Mouse (Mus musculus) 3134 (cell line): ENCODE results near the gene Scrn1.

Experiments
- DNase-seq: peaks from one replicate; pipeline ENCODE4 v3.0.0-alpha.2; 2011; ENCODE audit warnings: low spot score; ENCODE audit not compliant: insufficient read length; ENCODE audit errors: extremely low read depth

The Scrn1 gene

DNA sequence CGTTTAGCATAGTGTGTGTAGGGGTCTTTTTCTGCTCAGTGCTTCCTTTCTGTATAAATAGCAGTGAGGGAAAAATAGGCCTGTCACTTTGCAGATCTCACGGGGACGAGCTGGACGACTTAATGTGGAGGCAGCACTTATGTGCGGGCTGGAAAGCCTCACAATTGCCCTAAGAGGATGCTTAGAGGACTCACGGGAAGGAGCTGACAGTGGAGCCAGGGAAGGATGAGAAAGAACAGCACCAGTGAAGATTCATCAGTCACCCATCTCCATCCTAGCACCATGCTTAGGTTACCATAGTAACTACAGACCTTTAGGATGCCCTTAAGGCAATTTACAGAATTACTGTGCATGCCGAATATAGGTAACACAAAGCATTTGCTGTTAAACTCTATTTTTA is 3.5 kb upstream of the Scrn1 start:
- no peak for DNase-seq

DNA sequence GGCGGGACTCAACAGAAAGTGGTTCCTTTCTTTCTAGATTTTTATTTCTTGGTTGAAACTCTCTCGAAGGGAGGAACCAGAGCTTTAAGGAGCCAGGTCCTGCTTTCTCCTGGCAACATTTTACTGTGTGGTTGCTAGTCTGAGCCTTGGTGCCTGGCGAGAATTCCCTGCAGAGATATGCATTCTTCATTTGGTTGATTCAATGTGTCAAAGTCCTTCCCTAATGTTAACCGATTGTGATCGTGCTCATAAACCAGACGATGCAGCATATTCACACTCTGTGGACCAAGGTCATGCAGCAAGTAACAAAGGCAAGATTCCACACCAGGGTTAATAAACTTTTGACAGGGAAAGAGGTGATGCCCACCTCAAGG is 244 bp upstream of the Scrn1 start:
- DNase-seq: no peak

- DNase-seq: no peak
Observed at GRCm38 (mm10) chr6:54565012-54565411, 1.3 kb downstream of the Scrn1 start.

GRCm38 (mm10) chr6:54564506-54564991 is 1.7 kb downstream of the Scrn1 start:
- DNase-seq: peak; percentile 3

DNA sequence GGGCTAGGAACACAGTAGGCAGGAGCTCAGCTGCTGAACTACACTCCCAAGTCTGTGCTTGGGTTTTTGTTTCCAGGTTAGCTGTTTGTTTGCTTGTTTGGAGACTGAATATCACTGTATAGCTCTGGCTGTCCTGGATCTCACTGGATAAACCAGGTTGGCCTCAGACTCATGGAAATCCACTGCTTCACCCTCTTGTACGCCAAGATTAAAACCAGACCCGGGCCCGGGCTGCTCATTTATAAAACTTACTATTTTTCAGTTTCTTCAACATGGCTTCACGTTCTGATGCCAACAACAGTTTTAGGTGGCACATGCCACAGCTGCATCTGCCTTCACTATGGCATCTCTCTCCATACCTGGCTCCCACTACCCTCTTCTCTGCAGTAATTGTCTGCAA is 2.7 kb downstream of the Scrn1 start:
- DNase-seq: no peak

DNA sequence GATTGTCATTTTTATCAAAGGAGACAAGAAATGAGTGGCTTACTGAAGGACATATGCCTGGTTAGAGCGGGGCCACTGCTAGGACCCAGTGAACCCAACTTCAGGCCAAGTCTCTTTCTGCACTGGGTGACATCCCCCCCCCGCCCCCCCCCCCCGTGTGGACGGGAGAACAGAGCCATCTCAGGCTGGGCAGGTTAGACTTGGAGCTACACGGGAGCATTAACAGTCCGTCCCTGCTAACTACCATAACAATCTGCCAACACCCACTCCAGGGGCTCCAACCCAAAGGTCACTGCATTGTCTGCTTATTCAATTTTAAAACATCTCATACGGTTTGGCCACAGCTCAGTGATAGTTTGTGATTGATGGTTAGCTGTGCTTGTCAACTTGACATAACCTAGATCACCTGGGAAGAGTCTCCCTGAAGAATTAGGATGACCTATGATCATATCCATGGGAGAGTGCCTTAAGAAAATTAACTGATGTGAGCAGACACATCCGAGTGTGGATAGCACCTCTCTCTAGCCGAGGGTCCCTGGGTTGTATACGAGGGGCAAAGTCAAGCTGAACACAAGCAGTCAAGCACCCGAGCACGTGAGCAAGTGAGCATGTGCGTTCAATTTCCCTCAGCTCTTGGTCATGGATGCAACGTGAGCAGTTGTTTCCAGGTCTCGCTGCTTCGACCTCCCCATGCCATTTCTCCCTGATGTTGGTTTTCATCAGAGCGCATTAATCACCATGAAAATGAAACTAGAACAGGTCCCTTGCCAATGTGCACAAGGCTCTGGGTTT is 4.1 kb downstream of the Scrn1 start:
- DNase-seq: no peak

GRCm38 (mm10) chr6:54558466-54558865 is 7.8 kb downstream of the Scrn1 start:
- DNase-seq: no peak

GRCm38 (mm10) chr6:54557671-54558070 is 8.6 kb downstream of the Scrn1 start:
- no peak for DNase-seq

DNA sequence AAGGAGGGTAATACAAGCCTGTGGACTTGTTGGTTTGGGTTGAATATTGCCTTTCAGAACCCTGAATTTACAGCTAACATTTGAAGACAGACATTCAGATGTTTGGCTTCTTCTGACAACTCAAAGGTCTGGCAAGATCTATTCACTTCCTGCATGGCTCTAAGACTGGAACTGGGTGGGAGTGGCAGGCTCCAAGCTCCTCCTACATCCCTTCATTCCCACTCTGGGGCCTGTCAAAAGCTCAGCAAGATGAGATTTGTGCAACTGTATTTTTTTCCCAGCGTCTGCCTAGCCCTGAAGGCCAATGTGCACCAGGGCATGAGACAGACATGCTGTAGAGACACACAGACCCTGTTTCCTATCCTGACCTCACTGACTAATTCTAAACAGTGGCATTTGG is 10.5 kb downstream of the Scrn1 start:
- DNase-seq: no peak

DNA sequence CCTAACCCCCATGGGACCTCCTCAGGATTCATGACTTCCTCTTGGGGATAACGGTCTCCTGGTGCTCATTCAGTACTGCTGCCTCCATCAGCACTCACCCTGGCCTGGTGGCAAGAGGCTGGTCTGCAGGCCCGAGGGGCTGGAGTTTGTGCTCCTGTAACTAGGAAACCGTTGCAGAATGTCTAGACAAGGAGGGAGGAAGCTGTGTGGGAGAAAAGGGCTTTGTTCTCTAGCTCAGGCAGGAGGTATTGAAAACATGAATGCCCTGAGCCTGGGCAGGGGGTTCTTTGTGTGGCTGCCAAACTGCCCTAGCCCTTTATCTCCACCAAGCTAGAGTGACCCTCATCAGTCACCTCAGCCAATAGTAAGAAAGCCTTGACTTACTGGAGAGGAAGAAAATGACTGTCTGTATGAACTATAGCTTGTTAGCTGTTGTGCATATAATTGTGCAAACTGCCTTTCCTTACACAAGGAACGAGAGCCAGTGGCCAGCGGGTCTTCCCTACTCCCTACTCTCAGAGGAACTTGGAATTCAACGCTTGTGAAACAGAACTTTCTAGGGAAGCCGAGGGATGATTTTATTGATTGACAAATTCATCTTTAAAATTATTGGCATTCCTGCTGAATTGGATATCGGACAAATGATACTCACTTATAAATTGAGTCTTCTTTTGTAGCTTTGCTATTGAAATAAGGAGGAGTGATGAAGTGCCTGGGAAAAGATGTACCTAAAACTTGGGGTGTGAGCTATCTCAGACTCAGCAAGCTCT is 11.8 kb downstream of the Scrn1 start:
- DNase-seq: no peak

DNA sequence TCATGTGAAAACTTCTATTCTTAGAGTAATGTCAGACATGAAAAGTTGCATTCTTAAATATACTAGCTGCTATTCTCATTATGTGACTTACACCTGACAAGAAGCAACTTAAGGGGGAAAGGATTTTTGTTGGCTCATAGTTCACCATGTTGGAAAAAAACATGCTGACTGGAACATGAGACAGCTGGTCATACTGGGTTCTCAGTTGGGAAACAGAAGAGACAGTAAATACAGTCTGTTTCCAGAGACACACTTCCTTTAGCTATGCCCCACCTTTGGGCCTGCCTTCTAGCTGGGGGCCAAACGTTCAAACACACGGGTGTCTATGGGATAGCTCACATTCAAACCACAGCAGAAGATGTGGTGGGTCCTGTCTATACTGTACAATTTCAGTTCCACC is 12.7 kb downstream of the Scrn1 start:
- DNase-seq: no peak

DNA sequence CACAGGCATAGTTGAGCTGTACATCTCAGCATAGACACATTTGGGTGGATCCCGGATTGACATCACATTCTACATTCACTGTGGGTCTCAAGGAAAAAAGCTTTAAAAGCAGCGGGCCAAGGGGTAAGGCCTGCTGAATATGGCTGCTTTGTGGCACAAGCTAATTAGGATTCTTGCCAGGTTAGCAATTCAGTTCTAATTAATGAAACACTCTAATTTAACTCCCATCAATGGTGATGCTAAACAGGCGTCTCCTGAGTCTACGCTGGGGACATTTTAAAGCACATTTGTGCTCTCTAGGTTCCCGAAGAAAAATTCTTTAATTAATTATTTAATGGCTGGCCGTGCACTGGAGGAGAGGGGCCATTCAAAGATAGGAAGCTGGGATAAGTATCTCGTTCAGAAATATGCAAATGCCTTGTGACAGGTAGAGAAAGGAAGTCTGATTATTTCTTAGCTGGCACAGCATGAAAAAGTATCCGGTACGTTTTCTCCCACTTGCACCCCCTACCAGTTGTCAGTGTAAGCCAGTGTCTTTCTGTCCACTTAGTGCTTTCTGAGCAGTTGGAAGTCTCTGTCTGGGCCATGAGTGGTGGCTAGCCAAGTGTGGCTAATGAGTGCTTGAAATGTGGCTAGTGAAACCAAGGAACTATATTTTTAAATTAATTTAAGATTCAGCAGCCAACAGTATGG is 13.4 kb downstream of the Scrn1 start:
- DNase-seq: no peak

- DNase-seq: no peak
Observed at GRCm38 (mm10) chr6:54550801-54551323, 15.4 kb downstream of the Scrn1 start.

GRCm38 (mm10) chr6:54549311-54549710 is 17.0 kb downstream of the Scrn1 start:
- no peak for DNase-seq

GRCm38 (mm10) chr6:54548314-54549019 is 17.8 kb downstream of the Scrn1 start:
- DNase-seq: no peak

DNA sequence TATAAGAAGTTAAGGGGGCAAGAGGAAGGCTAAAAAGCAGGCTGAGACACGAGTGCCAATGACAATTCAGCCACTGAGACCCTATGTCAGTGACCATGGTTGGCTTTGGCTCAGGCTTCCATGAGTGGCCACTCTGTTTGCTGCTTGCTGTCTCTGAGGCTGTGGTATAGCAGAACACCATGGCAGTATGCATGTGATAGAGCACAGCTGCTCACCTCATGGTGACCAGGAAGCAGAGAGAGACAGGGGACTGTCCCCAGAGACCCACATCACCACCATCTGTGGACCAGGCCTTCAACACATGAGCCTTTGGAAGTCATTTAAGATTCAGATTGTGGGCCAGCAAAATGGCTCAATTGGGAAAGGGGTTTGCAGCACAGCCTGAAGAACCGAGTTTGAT is 22.6 kb downstream of the Scrn1 start:
- DNase-seq: no peak

GRCm38 (mm10) chr6:54542836-54543235 is 23.5 kb downstream of the Scrn1 start:
- no peak for DNase-seq

- DNase-seq: peak; percentile 59
Observed at GRCm38 (mm10) chr6:54540252-54540887, 25.9 kb downstream of the Scrn1 start.

DNA sequence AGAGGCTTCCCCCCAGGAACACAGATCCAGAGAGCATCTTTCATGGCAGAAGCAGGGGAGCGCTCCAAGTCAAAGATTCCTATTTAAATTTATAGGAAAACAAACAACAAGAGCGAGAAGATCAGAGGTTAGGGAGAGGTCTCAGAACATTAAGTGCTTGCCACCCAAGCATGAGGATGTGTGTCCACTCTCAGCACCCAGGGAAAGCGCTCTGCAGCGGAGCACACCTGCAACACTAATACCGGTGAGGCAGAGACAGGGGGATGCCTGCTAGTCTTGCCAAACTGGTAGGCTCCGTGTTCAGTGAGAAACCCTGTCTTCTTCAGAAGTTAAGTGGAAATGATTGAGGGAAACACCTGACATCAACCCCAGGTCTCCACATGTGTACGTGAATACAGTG is 26.9 kb downstream of the Scrn1 start:
- no peak for DNase-seq

DNA sequence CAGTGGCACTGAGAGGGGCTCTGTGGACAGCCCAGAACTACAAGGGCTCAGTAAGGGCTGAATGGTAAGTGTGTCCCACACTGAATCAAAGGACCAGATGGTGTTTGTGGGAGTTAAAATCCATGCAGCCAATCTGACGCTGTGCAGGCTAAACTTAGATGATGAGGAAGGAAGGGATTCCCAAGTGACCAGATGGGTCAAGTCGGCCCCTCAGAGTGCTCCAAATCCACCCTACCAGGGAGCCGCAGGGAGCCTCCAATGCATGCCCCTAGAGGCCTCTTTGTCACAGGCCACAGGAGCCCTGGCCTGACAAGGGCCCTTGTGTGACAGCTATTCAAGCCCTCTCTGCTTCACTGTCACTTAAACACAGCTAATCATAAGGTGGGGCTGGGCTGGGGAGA is 27.5 kb downstream of the Scrn1 start:
- DNase-seq: no peak
